Mouse (Mus musculus): ENCODE results near the gene Gm10203.
A peak's percentile ranks its signal among the peaks of the same experiment; 100 is the strongest.
"Not testable (repeated sequence)": the region's sequence is repeated elsewhere in the genome, so short reads cannot be mapped to it uniquely, and the experiment has no call there.

The Gm10203 gene

DNA sequence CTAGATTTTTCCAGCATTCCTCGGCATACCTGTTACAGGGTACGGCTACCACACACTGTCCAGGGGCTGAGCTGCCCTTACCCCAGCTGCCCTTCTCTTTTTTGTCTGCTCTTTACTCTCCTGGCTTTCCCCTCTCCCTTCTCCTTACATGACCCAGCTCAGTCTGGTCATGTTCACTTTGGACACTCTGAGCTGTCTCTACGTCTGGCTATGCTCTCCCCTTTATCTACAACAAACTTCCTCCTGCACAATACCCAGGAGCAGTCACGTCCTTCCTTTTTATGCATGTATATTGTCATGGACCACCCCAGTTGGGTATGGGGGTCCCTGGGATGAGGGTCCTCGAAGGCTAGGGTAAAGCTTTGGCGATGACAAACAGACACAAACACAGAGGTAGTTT is 5.7 kb downstream of the Gm10203 start:
- DNase-seq (ENCODE audit: low spot score): no peak

GRCm38 (mm10) chr6:149137936-149138335 is 8.0 kb downstream of the Gm10203 start:
- DNase-seq (ENCODE audit: low spot score): no peak

- no peak for DNase-seq (ENCODE audit: low spot score)
These were observed 9.0 kb downstream of the Gm10203 start for GRCm38 (mm10) chr6:149139011-149139410.

DNA sequence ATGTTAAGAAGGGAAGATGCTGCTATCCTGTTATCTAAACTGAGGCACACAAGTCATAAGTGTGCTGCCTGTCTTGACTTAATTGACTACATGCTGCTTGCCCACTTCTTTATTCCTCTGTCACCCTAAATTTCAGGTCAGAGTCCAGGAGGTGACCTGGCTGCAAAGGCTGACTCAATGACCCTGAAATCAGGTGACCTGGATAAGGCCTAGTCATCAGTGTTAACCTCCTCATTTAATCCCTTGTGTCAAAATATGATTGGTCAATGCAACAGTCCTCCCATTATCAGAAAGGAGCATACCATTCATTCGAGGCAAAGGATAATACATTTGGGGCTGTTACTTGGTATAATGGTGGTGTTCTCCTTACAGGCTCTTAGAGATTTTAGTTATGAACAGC is 9.5 kb downstream of the Gm10203 start, which contains the start of gene Etfbkmt:
Etfbkmt (plus strand) TSS at position 379 of the 400 bp plus-strand sequence.
- DNase-seq (ENCODE audit: low spot score): no peak

- peak; percentile 95 for DNase-seq (ENCODE audit: low spot score)
These were observed 11.6 kb downstream of the Gm10203 start for GRCm38 (mm10) chr6:149141393-149142173.

DNA sequence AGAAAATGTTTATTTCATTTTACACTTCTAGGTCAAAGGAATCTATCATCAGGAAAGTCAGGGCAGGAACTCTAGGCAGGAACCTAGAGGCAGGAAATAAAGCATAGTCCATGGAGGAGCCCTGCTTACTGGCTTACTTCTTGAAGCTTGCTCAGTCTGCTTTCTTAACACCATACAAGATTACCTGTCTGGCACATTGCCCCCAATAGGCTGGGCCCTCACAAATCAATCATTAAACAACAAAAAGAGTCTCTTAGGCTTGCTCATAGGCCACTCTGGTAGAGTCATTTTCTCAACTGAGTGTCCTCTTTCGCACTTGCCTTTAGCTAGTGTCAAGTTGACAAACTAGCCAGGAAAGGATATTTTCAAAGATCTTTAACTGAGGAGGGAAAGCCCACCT is 15.2 kb downstream of the Gm10203 start:
- no peak for DNase-seq (ENCODE audit: low spot score)

DNA sequence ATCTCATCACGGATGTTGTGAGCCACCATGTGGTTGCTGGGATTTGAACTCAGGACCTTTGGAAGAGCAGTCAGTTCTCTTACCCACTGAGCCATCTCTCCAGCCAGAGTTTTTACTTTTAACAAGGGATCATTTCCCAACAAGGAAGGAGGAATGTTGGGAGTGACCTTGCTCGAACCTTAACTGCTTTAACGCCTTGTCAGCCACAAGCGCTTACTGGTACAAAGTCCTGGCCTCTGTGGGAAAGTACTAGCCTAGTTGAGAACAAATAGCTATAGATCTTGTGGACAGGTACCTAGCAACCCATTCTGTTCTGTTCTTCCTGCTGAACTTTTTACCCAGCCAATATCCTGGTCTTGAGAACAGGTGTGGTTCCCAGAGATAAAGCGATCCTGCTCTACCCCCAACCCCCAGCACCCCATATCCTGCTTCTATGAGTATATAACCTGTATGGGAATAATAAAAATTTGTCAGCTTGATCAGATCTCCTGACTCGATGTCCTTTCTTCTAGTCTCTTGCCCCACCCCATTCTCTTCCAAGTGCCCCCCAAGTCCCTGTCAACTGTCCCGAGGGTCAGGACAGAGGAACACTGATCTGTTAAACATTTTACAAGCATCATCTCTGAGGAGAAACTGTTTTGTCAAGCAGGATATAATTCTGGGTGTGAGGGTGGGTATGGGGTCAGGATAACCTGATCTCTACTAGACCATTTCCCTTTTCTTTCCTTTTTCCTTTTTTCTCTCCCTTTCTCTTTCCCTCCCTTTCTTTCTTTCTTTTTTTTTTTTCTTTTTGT is 18.7 kb downstream of the Gm10203 start:
- no peak for DNase-seq (ENCODE audit: low spot score)

DNA sequence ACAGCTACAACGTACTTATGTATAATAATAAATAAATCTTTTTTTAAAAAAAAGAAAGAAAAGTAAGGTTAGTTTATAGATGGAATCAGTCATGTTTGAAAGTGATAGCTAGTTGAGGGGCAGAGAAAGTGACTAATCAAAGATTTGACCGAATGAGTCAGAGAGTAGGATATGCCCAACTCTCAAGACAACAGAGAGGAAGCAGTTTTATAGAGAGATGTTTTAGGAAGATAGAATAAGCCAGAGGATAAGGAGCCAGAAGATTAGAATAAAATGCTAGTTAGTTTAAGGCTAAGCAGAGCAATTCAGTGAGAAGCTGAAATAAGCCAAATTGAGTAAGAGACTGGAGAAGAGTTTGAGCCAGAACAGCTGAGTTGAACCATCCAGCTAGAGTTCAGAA is 22.1 kb downstream of the Gm10203 start:
- DNase-seq (ENCODE audit: low spot score): no peak

- DNase-seq (ENCODE audit: low spot score): no peak
These were observed 23.6 kb downstream of the Gm10203 start for GRCm38 (mm10) chr6:149153473-149154115.

DNA sequence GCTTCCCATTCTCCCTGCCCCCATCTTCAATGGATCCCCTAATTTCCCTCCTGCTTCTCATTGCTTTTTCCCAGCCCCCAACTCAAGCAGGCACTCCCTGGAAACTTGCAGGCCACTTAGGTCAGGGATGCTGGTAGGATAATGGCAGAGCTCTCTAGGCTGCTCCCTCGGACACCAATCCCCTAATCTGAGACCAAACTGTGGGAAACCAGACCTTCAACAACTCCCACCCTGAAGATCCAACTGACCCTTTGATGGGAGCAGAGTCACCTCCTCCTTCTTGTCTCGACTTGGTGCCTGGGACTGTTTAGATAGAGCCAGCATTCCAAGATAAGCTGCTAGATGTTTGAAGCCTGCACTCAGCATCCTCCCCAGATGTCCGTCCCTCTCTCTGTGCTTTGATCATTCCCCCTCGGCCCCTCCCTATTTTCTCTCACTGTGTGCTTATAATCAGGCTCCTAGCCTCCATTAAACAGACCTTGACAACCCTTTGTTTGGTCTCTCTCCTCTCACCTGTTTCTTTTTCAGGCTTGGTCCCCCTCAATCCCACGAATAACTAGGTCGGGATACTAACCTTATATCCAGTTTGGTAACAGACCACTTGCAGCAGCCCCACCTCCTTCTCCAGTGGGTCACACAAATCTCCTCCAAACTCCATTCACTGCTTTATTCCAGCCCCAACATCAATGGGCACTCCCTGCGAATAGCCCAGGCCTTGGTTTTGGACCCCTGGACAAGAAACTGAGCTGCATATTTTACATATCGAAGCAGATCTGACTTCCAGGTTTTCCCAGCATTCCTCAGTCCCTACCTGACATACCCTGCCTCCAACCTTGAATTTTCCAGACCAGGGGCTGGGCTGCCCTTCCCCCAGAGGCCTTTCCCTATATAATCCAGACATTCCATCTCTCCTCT is 24.4 kb downstream of the Gm10203 start:
- peak; percentile 51 for DNase-seq (ENCODE audit: low spot score)

GRCm38 (mm10) chr6:149155031-149155841 is 25.3 kb downstream of the Gm10203 start:
- DNase-seq (ENCODE audit: low spot score): no peak

GRCm38 (mm10) chr6:149167038-149167437 is 37.1 kb downstream of the Gm10203 start:
- DNase-seq (ENCODE audit: low spot score): not testable (repeated sequence)

DNA sequence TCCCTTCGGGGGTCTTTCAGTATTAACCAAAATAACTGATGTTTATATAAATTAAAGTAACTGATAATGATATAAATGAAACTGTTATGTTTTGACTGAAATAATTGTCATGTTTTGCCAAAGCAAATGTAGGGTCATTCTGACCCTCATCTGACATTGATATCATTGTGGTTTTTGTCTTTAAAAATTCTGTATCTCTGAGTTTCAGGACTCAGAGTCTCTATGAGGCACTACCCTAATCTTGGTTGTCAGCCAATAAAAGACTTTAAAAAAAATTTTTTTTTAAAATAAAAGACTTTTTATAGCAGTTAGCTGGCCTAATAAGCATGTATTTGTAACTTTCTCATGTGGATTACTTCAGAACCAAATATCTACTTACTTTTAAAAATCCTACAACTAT is 37.7 kb downstream of the Gm10203 start:
- DNase-seq (ENCODE audit: low spot score): no peak

DNA sequence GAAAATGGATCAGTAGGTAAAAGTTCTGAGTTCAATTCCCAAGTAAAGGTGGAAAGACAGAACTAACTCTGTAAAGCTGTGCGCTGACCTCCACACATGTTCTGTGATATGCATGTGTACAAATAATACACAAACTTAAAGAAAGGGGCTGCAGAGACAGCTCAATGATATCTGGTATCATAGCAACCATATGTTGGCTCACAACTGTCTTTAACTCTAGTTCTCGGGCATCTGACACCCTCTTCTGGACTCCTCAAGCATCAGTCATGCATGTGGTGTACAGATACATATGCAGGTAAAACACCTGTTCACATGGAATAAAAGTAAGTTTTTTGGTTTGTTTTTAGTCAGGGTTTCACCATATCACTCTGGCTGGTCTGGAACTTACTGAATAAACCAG is 38.5 kb downstream of the Gm10203 start:
- DNase-seq (ENCODE audit: low spot score): no peak

- DNase-seq (ENCODE audit: low spot score): not testable (repeated sequence)
These were observed 40.0 kb downstream of the Gm10203 start for GRCm38 (mm10) chr6:149169965-149170364.

DNA sequence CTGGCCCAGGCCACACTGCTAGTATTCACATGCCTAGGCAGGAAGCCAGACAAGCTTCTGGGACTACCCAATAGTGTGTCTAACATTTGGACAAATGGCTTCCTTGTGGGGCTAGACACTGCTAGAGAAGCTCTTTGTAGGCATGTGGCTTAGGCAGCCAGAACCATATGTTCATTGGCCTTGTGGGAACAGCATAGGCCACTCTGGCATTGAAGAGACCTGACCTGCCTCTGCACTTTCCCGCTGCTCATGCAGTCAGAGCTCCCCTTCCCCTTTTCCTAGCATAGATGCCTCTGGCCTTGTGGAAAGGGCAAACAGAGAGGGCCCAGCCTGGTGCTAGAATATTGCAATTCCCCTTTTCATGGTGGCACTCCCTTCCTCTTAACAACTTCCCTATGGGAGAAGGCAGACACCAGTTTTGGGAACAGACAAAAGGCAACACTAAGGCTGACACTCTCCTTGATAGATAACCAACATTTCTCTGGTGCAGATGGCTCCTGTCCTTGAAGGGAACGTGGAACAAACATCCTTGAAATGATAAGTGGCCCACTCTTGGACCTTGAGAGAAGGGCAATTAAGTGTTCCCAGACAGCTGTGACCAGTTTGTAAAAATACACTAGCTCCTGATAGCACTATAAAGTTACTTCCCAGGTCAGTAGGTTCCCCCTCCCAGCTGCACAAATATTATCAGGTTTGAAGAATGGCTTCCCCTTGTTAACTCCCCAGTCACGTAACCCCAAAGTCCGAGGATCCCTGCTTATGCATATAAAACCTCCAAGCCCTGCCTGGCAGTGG is 44.1 kb downstream of the Gm10203 start:
- DNase-seq (ENCODE audit: low spot score): no peak

GRCm38 (mm10) chr6:149174932-149175570 is 45.1 kb downstream of the Gm10203 start:
- no peak for DNase-seq (ENCODE audit: low spot score)

- DNase-seq (ENCODE audit: low spot score): no peak
These were observed 49.1 kb downstream of the Gm10203 start for GRCm38 (mm10) chr6:149179064-149179463.
